Mouse (Mus musculus): ENCODE data around the gene Nfe2l1. TPM values are rescaled to one million over a fixed set of nuclear protein-coding genes. Genes with fewer than 3 reads are reported as not detected.

The Nfe2l1 gene
- total and polyA plus RNA-seq, 3 experiments: 37.5 to 66.5 (median 47.0) TPM

GRCm38 (mm10) chr11:96837298-96837697 lies 7.5 kb upstream of the Nfe2l1 start:
- no peak overlapping the region for H3K4me3 ChIP-seq (ENCODE audit: control insufficient read depth in 1 of 2, insufficient read depth in 1 of 2, low read depth in 2 of 2, low read length in 2 of 2)
- H3K4me1 ChIP-seq (ENCODE audit: control insufficient read depth in 1 of 2, insufficient read depth in 2 of 2, low read length in 2 of 2): 0 out of 4 replicates have a peak, but pooled peaks cover 0 to 2% of the 10 kb centered on the region in 2 experiments
- no peak overlapping the region for H3K27ac ChIP-seq (ENCODE audit: control insufficient read depth, low read depth, low read length)
- H3K9me3 ChIP-seq (replicated peaks; ENCODE audit: insufficient read depth, low read length): no peaks in the 10 kb centered on the region
- no peak overlapping the region for H3K9ac ChIP-seq (ENCODE audit: control insufficient read depth, low read depth, low read length, poor library complexity, severe bottlenecking)
- no peaks in the 10 kb centered on the region for H3K79me2 ChIP-seq (ENCODE audit: control insufficient read depth, insufficient read depth, low read length, poor library complexity)
- no peaks in the 10 kb centered on the region for H3K36me3 ChIP-seq (ENCODE audit: control insufficient read depth in 1 of 2, insufficient read depth in 2 of 2, low read length in 2 of 2)
- DNase-seq (ENCODE audit: low read depth, low spot score): no peak
- no peak for TF ChIP-seq MEF2A (IDR thresholded peaks at IDR 0.05; ENCODE audit: extremely low read depth, insufficient replicate concordance, low read depth, low read length, poor library complexity, severe bottlenecking)
- peak in 2 of 3 experiments; percentile 37 to 42; a peak in 3 of 6 replicates for TF ChIP-seq CTCF (IDR thresholded peaks at IDR 0.05 in 2 of 3, conservative IDR thresholded peaks at IDR 0.05 in 1 of 3; ENCODE audit: control insufficient read depth in 1 of 3, insufficient read depth in 1 of 3, low read depth in 2 of 3, low read length in 3 of 3, poor library complexity in 1 of 3, severe bottlenecking in 1 of 3)
- TF ChIP-seq RAD21 (IDR thresholded peaks at IDR 0.05; ENCODE audit: low read depth, low read length): peak; percentile 7; the same call in 1 of the 2 replicates
- TF ChIP-seq SMC3 (IDR thresholded peaks at IDR 0.05; ENCODE audit: low read depth, low read length): peak; percentile 9; the same call in 1 of the 2 replicates
- H3K27me3 ChIP-seq (ENCODE audit: control insufficient read depth in 1 of 2, insufficient read depth in 2 of 2, low read length in 2 of 2): peaks cover 10 to 11% of the 10 kb centered on the region in 2 experiments

- peaks cover 8% of the 10 kb centered on the region for H3K79me2 ChIP-seq (ENCODE audit: control insufficient read depth, insufficient read depth, low read length, poor library complexity)
- H3K9me3 ChIP-seq (replicated peaks; ENCODE audit: insufficient read depth, low read length): no peaks in the 10 kb centered on the region
- no peak overlapping the region for H3K4me3 ChIP-seq (ENCODE audit: control insufficient read depth in 1 of 2, insufficient read depth in 1 of 2, low read depth in 2 of 2, low read length in 2 of 2)
- no peak overlapping the region for H3K27ac ChIP-seq (ENCODE audit: control insufficient read depth, low read depth, low read length)
- TF ChIP-seq USF1 (IDR thresholded peaks at IDR 0.05; ENCODE audit: low read depth, low read length) (no peak), E2F4 (IDR thresholded peaks at IDR 0.05; ENCODE audit: borderline replicate concordance, low read depth, low read length) (no peak), CHD1 (IDR thresholded peaks at IDR 0.05; ENCODE audit: low read depth, low read length) (no peak), NRF1 (IDR thresholded peaks at IDR 0.05; ENCODE audit: insufficient read depth, low read depth, low read length, poor library complexity, severe bottlenecking) (no peak), TBP (IDR thresholded peaks at IDR 0.05; ENCODE audit: low read depth, low read length) (no peak), BHLHE40 (IDR thresholded peaks at IDR 0.05; ENCODE audit: borderline replicate concordance, low read depth, low read length) (no peak), TAL1 (IDR thresholded peaks at IDR 0.05; ENCODE audit: low read length) (no peak), ZC3H11A (IDR thresholded peaks at IDR 0.05; ENCODE audit: low read depth, low read length) (no peak), RAD21 (IDR thresholded peaks at IDR 0.05; ENCODE audit: low read depth, low read length) (no peak), MXI1 (IDR thresholded peaks at IDR 0.05; ENCODE audit: low read depth, low read length) (no peak), POLR2AphosphoS2 (IDR thresholded peaks at IDR 0.05; ENCODE audit: low read length) (no peak), ETS1 (IDR thresholded peaks at IDR 0.05; ENCODE audit: low read depth, low read length) (no peak), RCOR1 (IDR thresholded peaks at IDR 0.05; ENCODE audit: low read depth, low read length) (no peak), MYC (IDR thresholded peaks at IDR 0.05; ENCODE audit: low read depth, low read length) (no peak), HCFC1 (IDR thresholded peaks at IDR 0.05; ENCODE audit: low read depth, low read length) (no peak), POLR2AphosphoS5 (IDR thresholded peaks at IDR 0.05; ENCODE audit: borderline replicate concordance, low read depth, low read length) (no peak), ZKSCAN1 (IDR thresholded peaks at IDR 0.05; ENCODE audit: low read depth, low read length) (no peak), ZMIZ1 (IDR thresholded peaks at IDR 0.05; ENCODE audit: low read depth, low read length) (no peak), KAT2A (conservative IDR thresholded peaks at IDR 0.05; ENCODE audit: low read depth, low read length) (no peak), JUND (IDR thresholded peaks at IDR 0.05; ENCODE audit: low read depth, low read length) (no peak)
- peaks cover 2% of the 10 kb centered on the region in 2 experiments; a peak in 3 of 4 replicates for H3K27me3 ChIP-seq (ENCODE audit: control insufficient read depth in 1 of 2, insufficient read depth in 2 of 2, low read length in 2 of 2)
- peaks cover 0 to 10% of the 10 kb centered on the region in 2 experiments; a peak in 2 of 4 replicates for H3K36me3 ChIP-seq (ENCODE audit: control insufficient read depth in 1 of 2, insufficient read depth in 2 of 2, low read length in 2 of 2)
- H3K4me1 ChIP-seq (ENCODE audit: control insufficient read depth in 1 of 2, insufficient read depth in 2 of 2, low read length in 2 of 2): peaks cover 3 to 11% of the 10 kb centered on the region in 2 experiments
- no peak for DNase-seq (ENCODE audit: low read depth, low spot score)
- no peak overlapping the region for H3K9ac ChIP-seq (ENCODE audit: control insufficient read depth, low read depth, low read length, poor library complexity, severe bottlenecking)
Measured at GRCm38 (mm10) chr11:96834127-96834526, 4.4 kb upstream of the Nfe2l1 start.

Data from MEL (cell line).